Mouse (Mus musculus) urinary bladder, postnatal 14 days (tissue): ENCODE data around the gene Serpina3f.

Experiments used
- DNase-seq: peaks from one replicate; pipeline ENCODE4 v3.0.0; 2021; ENCODE audit warnings: low spot score

Serpina3f gene

GRCm38 (mm10) chr12:104248231-104248630 lies 33.9 kb downstream of the Serpina3f start:
- DNase-seq, result no peak

- no peak for DNase-seq
Observed at GRCm38 (mm10) chr12:104261041-104261440, 46.7 kb downstream of the Serpina3f start.

- no peak for DNase-seq
Observed at GRCm38 (mm10) chr12:104262863-104263262, 48.5 kb downstream of the Serpina3f start, which contains the start of gene Serpina3i. TSS of gene Serpina3i (plus strand) at chr12:104263122.

GRCm38 (mm10) chr12:104266374-104266773 lies 52.0 kb downstream of the Serpina3f start:
- DNase-seq, result no peak
